Mouse (Mus musculus) cerebellum, adult 2 months (tissue): ENCODE data around the gene Rhd. TPM values are rescaled to one million over a fixed set of nuclear protein-coding genes. Genes with fewer than 3 reads are reported as not detected.

Source experiments
- DNase-seq, 2 experiments: peaks; one replicate each; pipeline ENCODE4 v3.0.0; 2021
- H3K27ac ChIP-seq: fragments of 200-500 bp; 2 replicates; pipeline ENCODE4 v1.5.1; 2012; ENCODE audit warnings: low read length, control low read depth, inconsistent platforms; ENCODE audit not compliant: insufficient read depth
- H3K27me3 ChIP-seq: fragments of 200-500 bp; 2 replicates; pipeline ENCODE4 v1.6.1; 2012; ENCODE audit warnings: inconsistent platforms, mild to moderate bottlenecking, low read length, moderate library complexity; ENCODE audit not compliant: control insufficient read depth, insufficient read depth
- H3K4me1 ChIP-seq: fragments of 200-500 bp; 2 replicates; pipeline ENCODE4 v1.6.1; 2011; ENCODE audit warnings: low read length; ENCODE audit not compliant: control insufficient read depth, insufficient read depth
- H3K4me3 ChIP-seq: fragments of 200-500 bp; replicated peaks from 2 replicates; pipeline ENCODE3; 2011; ENCODE audit warnings: mild to moderate bottlenecking, low read depth, low read length, control low read depth; ENCODE audit not compliant: insufficient read depth
- CTCF ChIP-seq: fragments of 200-500 bp; IDR thresholded peaks from 2 replicates; pipeline ENCODE4 v1.5.1; 2011; ENCODE audit warnings: low read depth, mild to moderate bottlenecking, control low read depth, low read length, moderate library complexity, borderline replicate concordance; ENCODE audit not compliant: insufficient read depth
- POLR2A ChIP-seq: fragments of 200-500 bp; IDR thresholded peaks from 2 replicates; pipeline ENCODE4 v1.6.1; 2011; ENCODE audit warnings: low read length, control low read depth, borderline replicate concordance; ENCODE audit not compliant: insufficient read depth
- WGBS: fragments of 180-500 bp; shearing (Covaris S2); methylation state at CpG from one replicate; pipeline ENCODE4 v1.1.7; 2018; 5-methylcytosine and 5-hydroxymethylcytosine counted together
- polyA plus RNA-seq: library from polyadenylated mRNA; depleted of rRNA; stranded (reverse); fragments of >200 nt; gene quantifications from 2 replicates; pipeline ENCODE4 v1.2.3, GENCODE M21; 2012; rRNA removed

Rhd gene
- polyA plus RNA-seq, 1 experiment = 1.0 TPM

DNA sequence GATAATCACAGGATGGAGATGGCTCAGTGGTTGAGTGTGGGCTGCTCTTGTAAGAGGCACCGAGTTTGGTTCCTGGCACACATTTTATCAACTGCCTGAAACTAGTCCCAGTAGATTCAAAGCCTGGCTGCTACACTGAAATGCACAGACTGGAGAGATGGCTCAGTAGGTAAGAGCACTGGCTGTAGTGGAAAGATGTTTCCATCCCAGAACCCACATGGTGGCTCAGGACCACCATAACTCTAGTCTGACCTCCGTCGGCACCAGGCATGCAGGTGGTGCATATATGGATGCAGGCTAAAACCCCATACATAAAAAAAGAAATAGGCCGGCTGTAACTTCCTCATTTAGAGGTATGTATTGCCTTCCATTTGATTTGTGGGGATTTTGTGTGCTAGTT lies 65.2 kb downstream of the Rhd start:
- H3K4me3 ChIP-seq = no peak overlapping the region
- DNase-seq = no peak
- no peak overlapping the region for H3K27ac ChIP-seq
- WGBS = 79% methylated on average over 4 of the region's 4 CpGs
- no peaks in the 10 kb centered on the region for H3K27me3 ChIP-seq
- TF ChIP-seq POLR2A (no peak), CTCF (no peak)
- H3K4me1 ChIP-seq = peaks cover 7% of the 10 kb centered on the region

DNA sequence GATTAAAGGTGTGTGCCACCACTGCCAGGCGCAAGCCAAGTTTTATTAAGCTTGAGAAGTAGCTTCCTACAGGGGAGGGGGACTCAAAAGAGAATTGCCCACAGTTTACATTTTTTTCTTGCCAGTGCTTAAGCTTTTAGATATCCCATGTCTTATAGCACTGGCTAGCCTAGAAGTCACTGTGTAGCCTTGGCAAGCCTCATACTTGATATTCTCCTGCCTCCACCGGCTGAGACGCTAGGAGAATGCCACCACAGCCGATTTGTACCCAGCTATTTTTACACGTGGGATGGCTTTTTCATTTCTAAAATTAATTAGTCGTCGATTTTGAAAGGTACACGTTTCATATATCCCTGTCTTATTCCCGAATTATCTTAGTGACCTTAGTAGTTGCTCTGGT lies 65.9 kb downstream of the Rhd start:
- no peak overlapping the region for H3K27ac ChIP-seq
- no peak for TF ChIP-seq POLR2A
- TF ChIP-seq CTCF = no peak
- H3K4me1 ChIP-seq = peaks cover 5% of the 10 kb centered on the region
- 15% methylated on average over 9 of the region's 9 CpGs for WGBS
- no peak for DNase-seq
- no peaks in the 10 kb centered on the region for H3K27me3 ChIP-seq
- H3K4me3 ChIP-seq = peak overlapping the region; percentile 66

DNA sequence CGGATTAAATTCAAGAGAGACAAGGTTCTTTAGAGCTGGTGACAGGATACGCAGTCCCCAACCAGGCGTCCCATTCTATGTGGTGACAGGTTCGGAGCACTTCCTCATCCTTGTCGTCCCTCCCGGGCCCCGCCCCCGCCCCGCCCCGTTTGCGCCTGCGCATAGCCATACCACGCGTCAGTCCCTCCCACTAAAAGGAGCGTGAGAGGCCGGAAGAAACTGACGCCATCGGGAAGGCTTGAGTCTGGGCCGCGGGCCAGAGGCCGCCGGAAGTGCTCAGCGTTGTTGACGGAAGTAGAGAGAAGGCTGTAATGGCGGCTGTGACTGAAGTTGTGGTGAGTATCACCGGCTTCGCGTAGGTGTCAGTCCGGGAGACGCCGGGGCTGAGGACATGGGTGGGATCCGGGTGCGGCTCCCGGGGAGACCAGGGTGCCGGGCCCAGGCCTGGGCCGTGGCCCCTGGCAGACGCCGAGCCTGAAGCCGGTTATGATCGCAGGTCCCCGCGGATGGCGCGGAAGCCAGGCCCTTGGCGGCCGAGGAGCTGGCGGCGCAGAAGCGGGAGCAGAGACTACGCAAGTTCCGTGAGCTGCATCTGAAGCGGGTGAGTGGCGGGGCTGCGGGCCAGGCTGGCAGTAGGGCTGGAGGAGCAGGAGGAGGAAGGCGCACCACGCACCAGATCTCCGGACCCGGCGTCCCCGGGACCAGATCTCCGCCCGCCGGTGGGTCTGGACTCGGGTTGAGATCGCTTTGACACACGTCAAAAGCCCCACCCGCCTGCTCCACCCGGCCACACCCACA lies 66.5 kb downstream of the Rhd start, which contains the start of gene Syf2:
Gene Syf2 (plus strand): TSS at position 215 of the 798 bp plus-strand sequence.
- Histone ChIP-seq H3K27ac (peak within 1 kb of the TSS; percentile 83), H3K4me3 (peak within 1 kb of the TSS; percentile 91), H3K27me3 (no peaks in the 10 kb centered on the region), H3K4me1 (no peaks in the 10 kb centered on the region; the same call in 1 of the 2 replicates)
- TF ChIP-seq CTCF (no peak), POLR2A (peak; percentile 73; the same call in 1 of the 2 replicates)
- DNase-seq = peak; percentile 95 to 96
- 1% methylated on average over 68 of the region's 68 CpGs for WGBS

DNA sequence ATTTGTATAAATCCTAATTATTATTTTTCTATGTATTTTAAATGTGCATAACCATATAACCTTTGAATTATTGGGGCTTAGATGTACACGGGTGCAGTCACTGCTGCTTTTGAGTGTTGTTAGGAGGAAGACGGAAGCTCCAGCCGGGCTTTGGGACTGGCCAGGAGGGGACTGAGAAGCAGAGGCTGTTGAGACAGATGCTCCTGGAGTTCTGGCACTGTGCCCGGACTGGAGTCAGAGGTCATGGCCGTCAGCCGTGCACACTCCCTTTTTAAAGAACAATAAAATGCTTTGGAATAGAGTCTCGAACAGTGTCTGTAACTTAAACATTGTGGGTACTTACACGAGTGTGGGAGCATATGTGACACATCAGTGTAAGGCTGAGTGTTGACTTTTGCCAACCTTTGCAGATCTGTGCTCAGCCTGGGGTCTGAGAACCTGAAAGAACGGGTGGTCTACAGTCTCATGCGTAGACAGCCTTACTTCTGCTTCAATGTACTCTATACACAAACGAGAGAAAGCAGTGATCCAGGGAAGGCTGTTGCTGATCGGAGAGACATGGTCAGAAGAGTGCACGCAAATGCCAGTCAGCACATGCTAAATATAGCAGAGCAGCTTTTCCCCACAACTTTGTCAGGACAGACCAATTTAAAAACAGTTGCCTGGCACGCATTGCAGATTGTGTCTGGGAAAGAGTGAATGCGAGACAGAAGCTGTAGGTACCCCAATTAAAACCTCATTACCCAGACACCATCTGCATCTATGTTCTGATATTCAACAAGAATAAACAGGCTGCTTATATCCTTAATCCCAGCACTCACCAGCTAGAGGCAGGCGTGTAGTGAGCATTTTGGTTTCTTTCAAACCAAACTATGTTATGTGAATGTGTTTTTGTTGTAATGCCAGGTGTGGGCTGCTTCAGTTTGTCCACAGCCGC lies 73.2 kb downstream of the Rhd start:
- Histone ChIP-seq H3K27me3 (peaks cover 2% of the 10 kb centered on the region; the same call in 1 of the 2 replicates), H3K4me1 (no peaks in the 10 kb centered on the region), H3K27ac (no peak overlapping the region), H3K4me3 (no peak overlapping the region)
- TF ChIP-seq CTCF = no peak
- TF ChIP-seq POLR2A = no peak
- WGBS = 36% methylated on average over 17 of the region's 17 CpGs
- no peak for DNase-seq

DNA sequence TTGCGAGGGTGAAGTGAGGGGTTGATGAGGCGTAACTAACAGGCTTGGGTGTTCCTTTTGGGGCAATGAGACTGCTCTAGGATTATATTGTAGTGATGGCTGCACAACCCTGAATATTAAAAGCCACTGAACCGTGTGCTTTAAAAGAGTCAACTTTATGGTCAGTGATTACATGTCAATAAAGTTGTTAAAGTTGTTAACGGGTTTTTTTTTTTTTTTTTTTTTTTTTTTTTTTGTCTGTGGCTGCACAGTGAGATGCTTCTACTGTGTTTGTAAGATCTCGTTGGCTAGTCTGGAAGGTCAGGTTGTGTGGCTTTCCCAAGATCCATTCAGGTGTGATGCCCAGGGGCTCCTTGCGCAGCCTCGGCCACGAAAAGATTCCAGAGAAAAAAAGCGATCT lies 75.6 kb downstream of the Rhd start:
- DNase-seq = no peak
- 45% methylated on average over 9 of the region's 9 CpGs for WGBS
- Histone ChIP-seq H3K4me3 (no peak overlapping the region), H3K27ac (no peak overlapping the region), H3K4me1 (no peaks in the 10 kb centered on the region), H3K27me3 (peaks cover 2% of the 10 kb centered on the region; the same call in 1 of the 2 replicates)
- TF ChIP-seq POLR2A = no peak
- TF ChIP-seq CTCF = no peak

DNA sequence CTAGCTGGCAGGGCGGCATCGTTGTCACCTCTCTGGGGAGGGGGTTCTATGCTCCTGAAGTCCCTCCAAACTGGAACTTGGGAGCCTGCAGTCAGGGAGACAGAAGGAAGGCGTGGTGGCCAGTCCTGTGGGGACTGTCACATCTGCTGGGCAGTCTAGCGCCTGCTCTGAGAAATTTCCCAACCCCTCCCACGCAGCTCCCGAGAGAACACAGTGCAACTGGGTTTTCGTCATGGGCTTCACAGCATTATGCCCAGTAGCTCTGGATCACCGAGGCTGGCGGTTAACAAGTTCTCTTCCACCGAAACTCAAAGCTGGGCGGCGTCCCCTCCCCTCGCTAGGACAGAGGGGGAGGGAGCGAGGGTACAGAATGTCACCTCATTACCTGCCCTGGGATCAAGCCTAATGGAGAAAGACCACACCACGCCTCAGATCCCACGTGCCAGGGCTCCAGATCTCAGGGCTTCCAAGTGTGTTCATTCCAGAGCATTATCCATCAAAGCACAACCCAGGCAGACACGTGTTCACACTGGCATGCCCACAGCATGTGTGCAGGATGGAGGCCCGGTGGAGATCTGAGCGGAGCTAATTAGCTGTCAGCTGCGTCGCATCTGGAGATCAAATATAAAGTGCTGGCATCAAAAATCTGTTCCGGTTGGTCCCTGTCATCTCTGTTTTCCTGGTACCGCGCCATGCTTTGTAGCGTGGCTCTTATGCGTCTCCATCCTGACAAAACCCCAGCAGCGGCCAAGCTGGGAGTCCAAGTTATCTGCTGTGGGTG lies 79.6 kb downstream of the Rhd start:
- DNase-seq = no peak
- TF ChIP-seq POLR2A = no peak
- no peak for TF ChIP-seq CTCF
- Histone ChIP-seq H3K27ac (no peak overlapping the region), H3K4me1 (peaks cover 3% of the 10 kb centered on the region; the same call in 1 of the 2 replicates), H3K4me3 (no peak overlapping the region), H3K27me3 (peaks cover 2% of the 10 kb centered on the region; the same call in 1 of the 2 replicates)
- WGBS = 14% methylated on average over 27 of the region's 27 CpGs

Other genes with a start within 250 kb of the Rhd start
- 30.1 and 36.3 TPM in 2 replicates for gene Man1c1, start 160.2 kb upstream of the Rhd start, polyA plus RNA-seq
- gene Ldlrap1, start 96.5 kb upstream of the Rhd start, polyA plus RNA-seq = 16.0 and 18.5 TPM in 2 replicates
- gene Maco1, start 11.2 kb upstream of the Rhd start, polyA plus RNA-seq = 46.4 and 47.7 TPM in 2 replicates
- gene Tmem50a, start 50.5 kb downstream of the Rhd start, polyA plus RNA-seq = 105 and 111 TPM in 2 replicates
- 478 and 508 TPM in 2 replicates for gene Rsrp1, start 59.1 kb downstream of the Rhd start, polyA plus RNA-seq
- 95.4 and 99.7 TPM in 2 replicates for gene Syf2, start 66.4 kb downstream of the Rhd start, polyA plus RNA-seq